Mouse (Mus musculus): ENCODE measurements around the gene Ociad2. TPM values are rescaled to one million over a fixed set of nuclear protein-coding genes. Genes with fewer than 3 reads are reported as not detected.

Gene Ociad2
- total RNA-seq, 2 experiments from 2014 or later: 2.5 to 4.7 TPM

GRCm38 (mm10) chr5:73311458-73311857 is 29.4 kb downstream of the Ociad2 start:
- peak; percentile 99 for ATAC-seq (replicated peaks; ENCODE audit: low FRiP score, low TSS enrichment, poor library complexity, severe bottlenecking)

- no peak for ATAC-seq (replicated peaks; ENCODE audit: low FRiP score, low TSS enrichment, poor library complexity, severe bottlenecking)
Measured at GRCm38 (mm10) chr5:73310401-73310800, 30.4 kb downstream of the Ociad2 start.

- ATAC-seq (replicated peaks; ENCODE audit: low FRiP score, low TSS enrichment, poor library complexity, severe bottlenecking): no peak
Measured at GRCm38 (mm10) chr5:73309496-73309895, 31.3 kb downstream of the Ociad2 start.

- no peak for ATAC-seq (replicated peaks; ENCODE audit: low FRiP score, low TSS enrichment, poor library complexity, severe bottlenecking)
Measured at GRCm38 (mm10) chr5:73307297-73307696, 33.5 kb downstream of the Ociad2 start.

- ATAC-seq (replicated peaks; ENCODE audit: low FRiP score, low TSS enrichment, poor library complexity, severe bottlenecking): no peak
Measured at GRCm38 (mm10) chr5:73306486-73306885, 34.3 kb downstream of the Ociad2 start.

GRCm38 (mm10) chr5:73304507-73304906 is 36.3 kb downstream of the Ociad2 start:
- no peak for ATAC-seq (replicated peaks; ENCODE audit: low FRiP score, low TSS enrichment, poor library complexity, severe bottlenecking)

- peak; percentile 70 for ATAC-seq (replicated peaks; ENCODE audit: low FRiP score, low TSS enrichment, poor library complexity, severe bottlenecking)
Measured at GRCm38 (mm10) chr5:73301601-73302307, 39.1 kb downstream of the Ociad2 start.

GRCm38 (mm10) chr5:73295916-73296315 is 44.9 kb downstream of the Ociad2 start:
- no peak for ATAC-seq (replicated peaks; ENCODE audit: low FRiP score, low TSS enrichment, poor library complexity, severe bottlenecking)

- ATAC-seq (replicated peaks; ENCODE audit: low FRiP score, low TSS enrichment, poor library complexity, severe bottlenecking): no peak
Measured at GRCm38 (mm10) chr5:73295016-73295415, 45.8 kb downstream of the Ociad2 start.

GRCm38 (mm10) chr5:73293458-73293827 is 47.4 kb downstream of the Ociad2 start:
- no peak for ATAC-seq (replicated peaks; ENCODE audit: low FRiP score, low TSS enrichment, poor library complexity, severe bottlenecking)

GRCm38 (mm10) chr5:73292502-73293457 is 48.0 kb downstream of the Ociad2 start, which contains the start of gene Ociad1:
Gene Ociad1 (plus strand): TSS chr5:73292784.
- peak; percentile 98 for ATAC-seq (replicated peaks; ENCODE audit: low FRiP score, low TSS enrichment, poor library complexity, severe bottlenecking)

- no peak for ATAC-seq (replicated peaks; ENCODE audit: low FRiP score, low TSS enrichment, poor library complexity, severe bottlenecking)
Measured at GRCm38 (mm10) chr5:73289900-73290299, 50.9 kb downstream of the Ociad2 start.

GRCm38 (mm10) chr5:73286603-73287002 is 54.2 kb downstream of the Ociad2 start:
- ATAC-seq (replicated peaks; ENCODE audit: low FRiP score, low TSS enrichment, poor library complexity, severe bottlenecking): no peak

- ATAC-seq (replicated peaks; ENCODE audit: low FRiP score, low TSS enrichment, poor library complexity, severe bottlenecking): no peak
Measured at GRCm38 (mm10) chr5:73285470-73285978, 55.3 kb downstream of the Ociad2 start.

- ATAC-seq (replicated peaks; ENCODE audit: low FRiP score, low TSS enrichment, poor library complexity, severe bottlenecking): no peak
Measured at GRCm38 (mm10) chr5:73284046-73284445, 56.8 kb downstream of the Ociad2 start.

GRCm38 (mm10) chr5:73280567-73280850 is 60.3 kb downstream of the Ociad2 start:
- no peak for ATAC-seq (replicated peaks; ENCODE audit: low FRiP score, low TSS enrichment, poor library complexity, severe bottlenecking)

- no peak for ATAC-seq (replicated peaks; ENCODE audit: low FRiP score, low TSS enrichment, poor library complexity, severe bottlenecking)
Measured at GRCm38 (mm10) chr5:73279732-73280566, 60.9 kb downstream of the Ociad2 start.

- ATAC-seq (replicated peaks; ENCODE audit: low FRiP score, low TSS enrichment, poor library complexity, severe bottlenecking): no peak
Measured at GRCm38 (mm10) chr5:73279190-73279589, 61.6 kb downstream of the Ociad2 start.

- no peak for ATAC-seq (replicated peaks; ENCODE audit: low FRiP score, low TSS enrichment, poor library complexity, severe bottlenecking)
Measured at GRCm38 (mm10) chr5:73274941-73275340, 65.9 kb downstream of the Ociad2 start.

- no peak for ATAC-seq (replicated peaks; ENCODE audit: low FRiP score, low TSS enrichment, poor library complexity, severe bottlenecking)
Measured at GRCm38 (mm10) chr5:73273171-73273570, 67.7 kb downstream of the Ociad2 start.
